Mouse (Mus musculus): ENCODE measurements around the gene Mef2a. TPM values are rescaled to one million over a fixed set of nuclear protein-coding genes. Genes with fewer than 3 reads are reported as not detected.

The Mef2a gene
- polyA plus RNA-seq, 1 experiment from 2014 or later, result 37.6 TPM

- peaks cover 17% of the 10 kb centered on the region; the same call in 1 of the 2 replicates for H3K4me1 ChIP-seq (ENCODE audit: insufficient read depth, low read length)
- H3K27me3 ChIP-seq (ENCODE audit: insufficient read depth, low read length), result no peaks in the 10 kb centered on the region
- H3K9ac ChIP-seq (replicated peaks; ENCODE audit: low read length), result peak overlapping the region; percentile 97
- no peaks in the 10 kb centered on the region for H3K36me3 ChIP-seq (ENCODE audit: insufficient read depth, low read length)
- ATAC-seq (ENCODE audit: low FRiP score, low TSS enrichment), result peak; percentile 72
- H3K9me3 ChIP-seq (ENCODE audit: low read length), result no peaks in the 10 kb centered on the region
- WGBS, result 1% methylated on average over 43 of the region's 75 CpGs
- peak overlapping the region; percentile 92 for H3K4me2 ChIP-seq (replicated peaks; ENCODE audit: low read depth, low read length)
- peak overlapping the region; percentile 100 for H3K27ac ChIP-seq (ENCODE audit: low read length)
- peak overlapping the region; percentile 97 for H3K4me3 ChIP-seq (ENCODE audit: low read length)
Measured at GRCm38 (mm10) chr7:67371891-67372672, 576 bp downstream of the Mef2a start.

- H3K9ac ChIP-seq (replicated peaks; ENCODE audit: low read length), result peak overlapping the region; percentile 97
- no peaks in the 10 kb centered on the region for H3K9me3 ChIP-seq (ENCODE audit: low read length)
- H3K27ac ChIP-seq (ENCODE audit: low read length), result no peak overlapping the region; the same call in 1 of the 2 replicates
- ATAC-seq (ENCODE audit: low FRiP score, low TSS enrichment), result no peak
- H3K36me3 ChIP-seq (ENCODE audit: insufficient read depth, low read length), result no peaks in the 10 kb centered on the region
- H3K4me1 ChIP-seq (ENCODE audit: insufficient read depth, low read length), result peaks cover 17% of the 10 kb centered on the region; the same call in 1 of the 2 replicates
- H3K4me2 ChIP-seq (replicated peaks; ENCODE audit: low read depth, low read length), result peak overlapping the region; percentile 92
- H3K4me3 ChIP-seq (ENCODE audit: low read length), result peak overlapping the region; percentile 97
- no peaks in the 10 kb centered on the region for H3K27me3 ChIP-seq (ENCODE audit: insufficient read depth, low read length)
- 6% methylated on average over 10 of the region's 10 CpGs for WGBS
Measured at GRCm38 (mm10) chr7:67371351-67371890, 1.2 kb downstream of the Mef2a start.

GRCm38 (mm10) chr7:67369645-67370044, 3.0 kb downstream of the Mef2a start:
- peaks cover 20% of the 10 kb centered on the region; the same call in 1 of the 2 replicates for H3K4me1 ChIP-seq (ENCODE audit: insufficient read depth, low read length)
- H3K4me3 ChIP-seq (ENCODE audit: low read length), result no peak overlapping the region
- H3K9ac ChIP-seq (replicated peaks; ENCODE audit: low read length), result no peak overlapping the region
- WGBS, result 72% methylated on average over 4 of the region's 4 CpGs
- no peaks in the 10 kb centered on the region for H3K36me3 ChIP-seq (ENCODE audit: insufficient read depth, low read length)
- no peak for ATAC-seq (ENCODE audit: low FRiP score, low TSS enrichment)
- H3K27me3 ChIP-seq (ENCODE audit: insufficient read depth, low read length), result no peaks in the 10 kb centered on the region
- no peak overlapping the region for H3K4me2 ChIP-seq (replicated peaks; ENCODE audit: low read depth, low read length)
- no peak overlapping the region for H3K27ac ChIP-seq (ENCODE audit: low read length)
- no peaks in the 10 kb centered on the region for H3K9me3 ChIP-seq (ENCODE audit: low read length)

GRCm38 (mm10) chr7:67368394-67368793, 4.3 kb downstream of the Mef2a start:
- Histone ChIP-seq H3K9ac (replicated peaks; ENCODE audit: low read length) (no peak overlapping the region), H3K4me3 (ENCODE audit: low read length) (no peak overlapping the region), H3K36me3 (ENCODE audit: insufficient read depth, low read length) (no peaks in the 10 kb centered on the region), H3K27ac (ENCODE audit: low read length) (no peak overlapping the region), H3K27me3 (ENCODE audit: insufficient read depth, low read length) (no peaks in the 10 kb centered on the region), H3K9me3 (ENCODE audit: low read length) (no peaks in the 10 kb centered on the region), H3K4me2 (replicated peaks; ENCODE audit: low read depth, low read length) (no peak overlapping the region), H3K4me1 (ENCODE audit: insufficient read depth, low read length) (peaks cover 15% of the 10 kb centered on the region; the same call in 1 of the 2 replicates)
- no peak for ATAC-seq (ENCODE audit: low FRiP score, low TSS enrichment)
- WGBS, result 80% methylated on average over 2 of the region's 2 CpGs

- ATAC-seq (ENCODE audit: low FRiP score, low TSS enrichment), result no peak
- Histone ChIP-seq H3K4me3 (ENCODE audit: low read length) (no peak overlapping the region), H3K9ac (replicated peaks; ENCODE audit: low read length) (no peak overlapping the region), H3K27me3 (ENCODE audit: insufficient read depth, low read length) (no peaks in the 10 kb centered on the region), H3K9me3 (ENCODE audit: low read length) (peaks cover 7% of the 10 kb centered on the region; the same call in 1 of the 2 replicates), H3K4me1 (ENCODE audit: insufficient read depth, low read length) (0 out of 2 replicates have a peak, but pooled peaks cover 4% of the 10 kb centered on the region), H3K4me2 (replicated peaks; ENCODE audit: low read depth, low read length) (no peak overlapping the region), H3K27ac (ENCODE audit: low read length) (no peak overlapping the region), H3K36me3 (ENCODE audit: insufficient read depth, low read length) (peaks cover 6% of the 10 kb centered on the region; the same call in 1 of the 2 replicates)
- 83% methylated on average over 3 of the region's 3 CpGs for WGBS
Measured at GRCm38 (mm10) chr7:67360588-67360987, 12.1 kb downstream of the Mef2a start.

GRCm38 (mm10) chr7:67359863-67360262, 12.8 kb downstream of the Mef2a start:
- Histone ChIP-seq H3K36me3 (ENCODE audit: insufficient read depth, low read length) (peaks cover 7% of the 10 kb centered on the region; the same call in 1 of the 2 replicates), H3K4me3 (ENCODE audit: low read length) (no peak overlapping the region), H3K9me3 (ENCODE audit: low read length) (peaks cover 8% of the 10 kb centered on the region; the same call in 1 of the 2 replicates), H3K27me3 (ENCODE audit: insufficient read depth, low read length) (no peaks in the 10 kb centered on the region), H3K4me1 (ENCODE audit: insufficient read depth, low read length) (0 out of 2 replicates have a peak, but pooled peaks cover 4% of the 10 kb centered on the region), H3K4me2 (replicated peaks; ENCODE audit: low read depth, low read length) (no peak overlapping the region), H3K27ac (ENCODE audit: low read length) (no peak overlapping the region), H3K9ac (replicated peaks; ENCODE audit: low read length) (no peak overlapping the region)
- no peak for ATAC-seq (ENCODE audit: low FRiP score, low TSS enrichment)

- Histone ChIP-seq H3K9me3 (ENCODE audit: low read length) (peaks cover 8% of the 10 kb centered on the region; the same call in 1 of the 2 replicates), H3K9ac (replicated peaks; ENCODE audit: low read length) (no peak overlapping the region), H3K36me3 (ENCODE audit: insufficient read depth, low read length) (peaks cover 7% of the 10 kb centered on the region; the same call in 1 of the 2 replicates), H3K4me1 (ENCODE audit: insufficient read depth, low read length) (0 out of 2 replicates have a peak, but pooled peaks cover 4% of the 10 kb centered on the region), H3K27me3 (ENCODE audit: insufficient read depth, low read length) (no peaks in the 10 kb centered on the region), H3K4me2 (replicated peaks; ENCODE audit: low read depth, low read length) (no peak overlapping the region), H3K27ac (ENCODE audit: low read length) (no peak overlapping the region), H3K4me3 (ENCODE audit: low read length) (no peak overlapping the region)
- 91% methylated on average over 5 of the region's 5 CpGs for WGBS
- ATAC-seq (ENCODE audit: low FRiP score, low TSS enrichment), result no peak
Measured at GRCm38 (mm10) chr7:67355870-67356269, 16.8 kb downstream of the Mef2a start.

- no peak for ATAC-seq (ENCODE audit: low FRiP score, low TSS enrichment)
- Histone ChIP-seq H3K4me1 (ENCODE audit: insufficient read depth, low read length) (0 out of 2 replicates have a peak, but pooled peaks cover under 1% of the 10 kb centered on the region), H3K9ac (replicated peaks; ENCODE audit: low read length) (no peak overlapping the region), H3K27ac (ENCODE audit: low read length) (no peak overlapping the region), H3K27me3 (ENCODE audit: insufficient read depth, low read length) (no peaks in the 10 kb centered on the region), H3K4me2 (replicated peaks; ENCODE audit: low read depth, low read length) (no peak overlapping the region), H3K4me3 (ENCODE audit: low read length) (no peak overlapping the region), H3K36me3 (ENCODE audit: insufficient read depth, low read length) (peaks cover 7% of the 10 kb centered on the region; the same call in 1 of the 2 replicates), H3K9me3 (ENCODE audit: low read length) (peaks cover 8% of the 10 kb centered on the region; the same call in 1 of the 2 replicates)
- 94% methylated on average over 6 of the region's 6 CpGs for WGBS
Measured at GRCm38 (mm10) chr7:67353667-67354066, 19.0 kb downstream of the Mef2a start.

- peaks cover 7% of the 10 kb centered on the region; the same call in 1 of the 2 replicates for H3K36me3 ChIP-seq (ENCODE audit: insufficient read depth, low read length)
- H3K4me3 ChIP-seq (ENCODE audit: low read length), result no peak overlapping the region
- no peaks in the 10 kb centered on the region for H3K4me1 ChIP-seq (ENCODE audit: insufficient read depth, low read length)
- no peak for ATAC-seq (ENCODE audit: low FRiP score, low TSS enrichment)
- H3K27ac ChIP-seq (ENCODE audit: low read length), result no peak overlapping the region
- peaks cover 8% of the 10 kb centered on the region; the same call in 1 of the 2 replicates for H3K9me3 ChIP-seq (ENCODE audit: low read length)
- H3K4me2 ChIP-seq (replicated peaks; ENCODE audit: low read depth, low read length), result no peak overlapping the region
- H3K27me3 ChIP-seq (ENCODE audit: insufficient read depth, low read length), result no peaks in the 10 kb centered on the region
- no peak overlapping the region for H3K9ac ChIP-seq (replicated peaks; ENCODE audit: low read length)
- WGBS, result 77% methylated on average over 4 of the region's 4 CpGs
Measured at GRCm38 (mm10) chr7:67352989-67353388, 19.7 kb downstream of the Mef2a start.
